Mouse (Mus musculus): ENCODE data around the gene Wfikkn1. TPM values are rescaled to one million over a fixed set of nuclear protein-coding genes. Genes with fewer than 3 reads are reported as not detected.
"Not testable (repeated sequence)": the region's sequence is repeated elsewhere in the genome, so short reads cannot be mapped to it uniquely, and the experiment has no call there.

The Wfikkn1 gene
- total RNA-seq, 2 experiments from 2014 or later: 1.4 to 1.5 TPM

- DNase-seq (ENCODE audit: low spot score in 2 of 2): no peak
These were observed 7.1 kb downstream of the Wfikkn1 start for GRCm38 (mm10) chr17:25873405-25874147.

GRCm38 (mm10) chr17:25872676-25873075 lies 8.0 kb downstream of the Wfikkn1 start:
- intact Hi-C loops (cut with DNase I): no loop called here
- DNase-seq (ENCODE audit: low spot score in 2 of 2): no peak

More at GRCm38 (mm10) chr17:25873405-25874147, 7.1 kb downstream of the Wfikkn1 start:
- intact Hi-C loops (cut with DNase I): no loop called here

GRCm38 (mm10) chr17:25871566-25871965 lies 9.1 kb downstream of the Wfikkn1 start:
- DNase-seq (ENCODE audit: low spot score in 2 of 2); intact Hi-C loops (cut with DNase I): not testable (repeated sequence)

- intact Hi-C loops (cut with DNase I): no loop called here
- DNase-seq (ENCODE audit: low spot score in 2 of 2): no peak
These were observed 10.7 kb downstream of the Wfikkn1 start for GRCm38 (mm10) chr17:25869954-25870353.

GRCm38 (mm10) chr17:25869498-25869897 lies 11.2 kb downstream of the Wfikkn1 start:
- intact Hi-C loops (cut with DNase I): no loop called here

GRCm38 (mm10) chr17:25868601-25869191 lies 12.0 kb downstream of the Wfikkn1 start, which contains the start of gene Mcrip2:
Gene Mcrip2, minus strand, starts transcription at chr17:25868764.
- intact Hi-C loops (cut with DNase I): no loop called here
- peak; percentile 82 to 84 for DNase-seq (ENCODE audit: low spot score in 2 of 2)

More at GRCm38 (mm10) chr17:25869498-25869897, 11.2 kb downstream of the Wfikkn1 start:
- no peak for DNase-seq (ENCODE audit: low spot score in 2 of 2)

GRCm38 (mm10) chr17:25867836-25868600 lies 12.6 kb downstream of the Wfikkn1 start:
- intact Hi-C loops (cut with DNase I): no loop called here
- DNase-seq (ENCODE audit: low spot score in 2 of 2): no peak

- DNase-seq (ENCODE audit: low spot score in 2 of 2): no peak
- intact Hi-C loops (cut with DNase I): no loop called here
These were observed 13.2 kb downstream of the Wfikkn1 start for GRCm38 (mm10) chr17:25867509-25867835.

GRCm38 (mm10) chr17:25866172-25866571 lies 14.5 kb downstream of the Wfikkn1 start:
- intact Hi-C loops (cut with DNase I): no loop called here
- DNase-seq (ENCODE audit: low spot score in 2 of 2): no peak

- intact Hi-C loops (cut with DNase I): no loop called here
- no peak for DNase-seq (ENCODE audit: low spot score in 2 of 2)
These were observed 15.4 kb downstream of the Wfikkn1 start for GRCm38 (mm10) chr17:25865288-25865687.

- intact Hi-C loops (cut with DNase I): no loop called here
- DNase-seq (ENCODE audit: low spot score in 2 of 2): no peak
These were observed 16.3 kb downstream of the Wfikkn1 start for GRCm38 (mm10) chr17:25864311-25864710.

- DNase-seq (ENCODE audit: low spot score in 2 of 2): no peak
- intact Hi-C loops (cut with DNase I): no loop called here
These were observed 17.0 kb downstream of the Wfikkn1 start for GRCm38 (mm10) chr17:25863681-25864080.

GRCm38 (mm10) chr17:25861704-25862612 lies 18.7 kb downstream of the Wfikkn1 start:
- intact Hi-C loops (cut with DNase I): no loop called here
- no peak for DNase-seq (ENCODE audit: low spot score in 2 of 2)

- intact Hi-C loops (cut with DNase I): no loop called here
- DNase-seq (ENCODE audit: low spot score in 2 of 2): peak; percentile 94 to 95
These were observed 19.6 kb downstream of the Wfikkn1 start, which contains the start of gene Wdr90 for GRCm38 (mm10) chr17:25860832-25861703. Gene Wdr90, minus strand, starts transcription at chr17:25861501.

- intact Hi-C loops (cut with DNase I): no loop called here
- no peak for DNase-seq (ENCODE audit: low spot score in 2 of 2)
These were observed 20.4 kb downstream of the Wfikkn1 start for GRCm38 (mm10) chr17:25860229-25860628.

- DNase-seq (ENCODE audit: low spot score in 2 of 2): peak; percentile 92 to 94
- intact Hi-C loops (cut with DNase I): no loop called here
These were observed 36.2 kb downstream of the Wfikkn1 start, which contains the start of gene Rhot2 for GRCm38 (mm10) chr17:25844396-25844901. Gene Rhot2, minus strand, starts transcription at chr17:25844851.

GRCm38 (mm10) chr17:25843636-25844395 lies 36.8 kb downstream of the Wfikkn1 start:
- DNase-seq (ENCODE audit: low spot score in 2 of 2): peak in 1 of 2 experiments; percentile 48
- intact Hi-C loops (cut with DNase I): no loop called here

All from left cerebral cortex, postnatal 36 days (tissue).